Mouse (Mus musculus): ENCODE data around the gene Rps6ka5.

The Rps6ka5 gene

GRCm38 (mm10) chr12:100655972-100656371, 70.8 kb downstream of the Rps6ka5 start:
- no peak for DNase-seq (ENCODE audit: low read depth, low spot score)

- DNase-seq (ENCODE audit: low read depth, low spot score), result no peak
Observed at GRCm38 (mm10) chr12:100641936-100642335, 84.8 kb downstream of the Rps6ka5 start.

- DNase-seq (ENCODE audit: low read depth, low spot score), result no peak
Observed at GRCm38 (mm10) chr12:100640726-100641125, 86.1 kb downstream of the Rps6ka5 start.

- DNase-seq (ENCODE audit: low read depth, low spot score), result peak; percentile 74
Observed at GRCm38 (mm10) chr12:100639680-100640079, 87.1 kb downstream of the Rps6ka5 start.

GRCm38 (mm10) chr12:100637886-100638285, 88.9 kb downstream of the Rps6ka5 start:
- DNase-seq (ENCODE audit: low read depth, low spot score), result no peak

GRCm38 (mm10) chr12:100636733-100637132, 90.0 kb downstream of the Rps6ka5 start:
- no peak for DNase-seq (ENCODE audit: low read depth, low spot score)

GRCm38 (mm10) chr12:100636299-100636633, 90.5 kb downstream of the Rps6ka5 start:
- DNase-seq (ENCODE audit: low read depth, low spot score), result peak; percentile 44

GRCm38 (mm10) chr12:100635601-100636298, 91.0 kb downstream of the Rps6ka5 start:
- DNase-seq (ENCODE audit: low read depth, low spot score), result no peak

- DNase-seq (ENCODE audit: low read depth, low spot score), result no peak
Observed at GRCm38 (mm10) chr12:100633231-100633630, 93.6 kb downstream of the Rps6ka5 start.

- DNase-seq (ENCODE audit: low read depth, low spot score), result no peak
Observed at GRCm38 (mm10) chr12:100631286-100631685, 95.5 kb downstream of the Rps6ka5 start.

GRCm38 (mm10) chr12:100629126-100629920, 97.5 kb downstream of the Rps6ka5 start:
- no peak for DNase-seq (ENCODE audit: low read depth, low spot score)

GRCm38 (mm10) chr12:100626991-100627677, 99.6 kb downstream of the Rps6ka5 start:
- DNase-seq (ENCODE audit: low read depth, low spot score), result no peak

GRCm38 (mm10) chr12:100626273-100626990, 100.4 kb downstream of the Rps6ka5 start:
- no peak for DNase-seq (ENCODE audit: low read depth, low spot score)

GRCm38 (mm10) chr12:100624854-100625447, 101.8 kb downstream of the Rps6ka5 start:
- no peak for DNase-seq (ENCODE audit: low read depth, low spot score)

- DNase-seq (ENCODE audit: low read depth, low spot score), result no peak
Observed at GRCm38 (mm10) chr12:100615251-100615650, 111.5 kb downstream of the Rps6ka5 start.

GRCm38 (mm10) chr12:100613878-100614277, 112.9 kb downstream of the Rps6ka5 start:
- DNase-seq (ENCODE audit: low read depth, low spot score), result no peak

GRCm38 (mm10) chr12:100613192-100613700, 113.5 kb downstream of the Rps6ka5 start:
- DNase-seq (ENCODE audit: low read depth, low spot score), result no peak

GRCm38 (mm10) chr12:100609766-100610165, 117.0 kb downstream of the Rps6ka5 start:
- no peak for DNase-seq (ENCODE audit: low read depth, low spot score)

GRCm38 (mm10) chr12:100609064-100609463, 117.7 kb downstream of the Rps6ka5 start:
- no peak for DNase-seq (ENCODE audit: low read depth, low spot score)

- DNase-seq (ENCODE audit: low read depth, low spot score), result peak; percentile 60
Observed at GRCm38 (mm10) chr12:100606733-100607132, 120.0 kb downstream of the Rps6ka5 start.

- no peak for DNase-seq (ENCODE audit: low read depth, low spot score)
Observed at GRCm38 (mm10) chr12:100605596-100605995, 121.2 kb downstream of the Rps6ka5 start.

All from CD4-positive, CD25-positive, alpha-beta regulatory T cell, adult 2 months (primary cell).